Mouse (Mus musculus): ENCODE results near the gene Uqcrc2. TPM values are rescaled to one million over a fixed set of nuclear protein-coding genes. Genes with fewer than 3 reads are reported as not detected.

Uqcrc2 gene
- polyA plus RNA-seq, 1 experiment from 2014 or later = 222 TPM

DNA sequence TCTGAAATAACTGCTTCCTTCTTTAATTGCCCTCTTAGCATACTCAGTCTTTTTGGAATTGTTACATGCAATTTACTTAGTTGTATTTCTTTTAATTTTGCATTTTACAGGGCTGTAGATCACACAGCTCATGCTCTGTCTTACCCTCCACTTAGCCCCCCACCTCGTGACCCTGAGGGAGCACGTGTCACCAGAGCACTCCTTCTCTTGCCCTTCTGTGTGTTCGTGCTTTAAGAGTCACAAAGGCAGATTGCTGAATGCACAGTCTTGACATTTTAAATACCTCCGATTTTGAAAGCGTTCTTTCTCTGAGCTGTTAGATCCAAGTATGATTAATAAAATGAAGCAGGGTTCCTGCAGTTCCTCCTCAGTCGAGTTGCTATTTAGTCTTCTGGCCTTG is 60.2 kb downstream of the Uqcrc2 start:
- no peaks in the 10 kb centered on the region for H3K27me3 ChIP-seq
- H3K4me3 ChIP-seq = no peak overlapping the region
- H3K36me3 ChIP-seq = 0 out of 2 replicates have a peak, but pooled peaks cover 5% of the 10 kb centered on the region
- H3K4me1 ChIP-seq (replicated peaks) = peaks cover 4% of the 10 kb centered on the region; the same call in 1 of the 2 replicates
- no peaks in the 10 kb centered on the region for H3K9me3 ChIP-seq
- no peak for ATAC-seq (ENCODE audit: low FRiP score, low read depth)
- no peak overlapping the region for H3K9ac ChIP-seq
- no peak overlapping the region for H3K4me2 ChIP-seq
- 17% methylated on average over 6 of the region's 6 CpGs for WGBS
- H3K27ac ChIP-seq (replicated peaks) = no peak overlapping the region

DNA sequence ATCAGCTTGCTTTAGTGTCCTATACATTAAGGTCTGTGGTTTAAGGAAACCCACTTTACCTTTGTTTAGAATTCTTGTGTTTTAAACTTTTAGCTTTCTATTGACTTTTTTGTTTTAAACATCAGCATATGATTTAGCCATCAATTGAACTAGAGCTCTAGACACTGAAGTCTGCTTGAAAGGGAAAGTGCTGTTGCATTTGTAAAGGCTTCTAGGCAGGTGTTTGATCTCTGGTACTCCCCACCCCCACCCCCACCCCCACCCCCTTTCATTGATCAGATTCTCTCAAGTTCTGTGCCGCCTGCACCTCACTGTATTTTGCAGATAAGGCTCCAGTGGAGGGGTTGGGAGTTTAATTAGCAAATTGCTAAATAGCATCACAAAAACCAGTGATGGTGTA is 60.7 kb downstream of the Uqcrc2 start:
- ATAC-seq (ENCODE audit: low FRiP score, low read depth) = no peak
- H3K4me1 ChIP-seq (replicated peaks) = peaks cover 4% of the 10 kb centered on the region; the same call in 1 of the 2 replicates
- H3K27ac ChIP-seq (replicated peaks) = no peak overlapping the region
- 57% methylated on average over 1 of the region's 1 CpGs for WGBS
- 0 out of 2 replicates have a peak, but pooled peaks cover 5% of the 10 kb centered on the region for H3K36me3 ChIP-seq
- H3K9me3 ChIP-seq = no peaks in the 10 kb centered on the region
- H3K27me3 ChIP-seq = no peaks in the 10 kb centered on the region
- H3K9ac ChIP-seq = no peak overlapping the region
- no peak overlapping the region for H3K4me2 ChIP-seq
- no peak overlapping the region for H3K4me3 ChIP-seq

DNA sequence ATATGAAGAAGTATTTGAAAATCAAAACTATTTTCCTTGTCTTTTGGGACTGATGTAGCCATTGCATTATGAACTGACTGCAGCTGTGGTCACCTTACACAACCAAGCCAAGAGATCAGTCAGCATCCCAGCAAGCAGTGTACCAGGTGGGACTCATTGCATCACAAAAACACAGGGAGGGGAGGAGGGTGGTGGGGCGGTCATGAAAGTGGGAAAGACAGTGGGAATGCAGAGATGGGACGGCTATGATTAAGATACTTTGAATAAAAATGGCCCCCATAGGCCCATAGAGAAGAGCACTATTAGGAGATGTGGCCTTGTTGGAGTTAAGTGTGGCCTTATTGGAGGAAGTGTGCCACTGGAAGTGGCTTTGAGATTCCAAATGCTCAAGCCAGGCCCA is 61.4 kb downstream of the Uqcrc2 start:
- Histone ChIP-seq H3K27me3 (no peaks in the 10 kb centered on the region), H3K27ac (replicated peaks) (no peak overlapping the region), H3K9ac (no peak overlapping the region), H3K9me3 (no peaks in the 10 kb centered on the region), H3K4me1 (replicated peaks) (peaks cover 4% of the 10 kb centered on the region; the same call in 1 of the 2 replicates), H3K36me3 (0 out of 2 replicates have a peak, but pooled peaks cover 3% of the 10 kb centered on the region), H3K4me2 (no peak overlapping the region), H3K4me3 (no peak overlapping the region)
- 89% methylated on average over 2 of the region's 2 CpGs for WGBS
- no peak for ATAC-seq (ENCODE audit: low FRiP score, low read depth)

DNA sequence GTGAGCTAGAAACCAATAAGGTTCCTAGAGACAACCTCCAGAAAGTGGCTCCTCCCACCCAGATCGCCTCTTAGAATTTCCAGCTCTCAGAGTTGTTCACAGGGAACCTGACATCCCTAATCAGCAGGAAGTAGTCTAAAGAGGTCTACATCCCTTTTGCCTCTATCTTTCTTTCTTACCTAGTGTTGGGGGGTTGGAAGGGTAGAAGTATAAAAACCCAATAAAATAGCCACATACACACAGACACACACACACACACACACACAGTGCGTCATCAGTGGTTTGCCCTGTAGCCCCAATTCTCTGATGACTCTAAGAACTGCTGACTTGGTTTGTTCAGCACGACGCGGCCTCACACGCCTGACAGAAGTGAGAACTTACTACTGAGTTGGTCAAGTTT is 64.6 kb downstream of the Uqcrc2 start:
- no peak for ATAC-seq (ENCODE audit: low FRiP score, low read depth)
- Histone ChIP-seq H3K4me3 (no peak overlapping the region), H3K36me3 (no peaks in the 10 kb centered on the region), H3K27me3 (no peaks in the 10 kb centered on the region), H3K4me2 (no peak overlapping the region), H3K9ac (no peak overlapping the region), H3K4me1 (replicated peaks) (peaks cover 4% of the 10 kb centered on the region; the same call in 1 of the 2 replicates), H3K27ac (replicated peaks) (no peak overlapping the region), H3K9me3 (no peaks in the 10 kb centered on the region)
- WGBS = 91% methylated on average over 6 of the region's 6 CpGs

DNA sequence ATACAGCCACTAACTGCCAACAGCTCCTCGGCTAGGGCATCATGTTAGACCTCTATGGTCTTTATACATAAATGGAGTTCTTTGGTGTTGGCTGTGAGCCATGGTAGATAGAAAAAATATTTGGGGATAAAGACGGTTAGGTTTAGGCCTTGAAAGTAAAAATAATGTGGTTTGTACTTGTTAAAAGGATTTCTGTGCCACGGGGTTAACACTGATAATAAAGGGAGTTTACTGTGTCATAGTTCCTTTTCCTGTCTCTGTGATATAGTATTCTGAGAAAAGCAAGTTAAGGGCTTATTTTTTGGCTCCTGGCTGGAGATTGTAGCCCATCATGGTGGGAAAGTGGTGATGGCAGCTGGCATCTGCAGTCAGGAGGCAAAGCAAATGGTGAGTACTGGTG is 68.9 kb downstream of the Uqcrc2 start:
- Histone ChIP-seq H3K27ac (replicated peaks) (no peak overlapping the region), H3K27me3 (no peaks in the 10 kb centered on the region), H3K9me3 (no peaks in the 10 kb centered on the region), H3K9ac (no peak overlapping the region), H3K4me2 (no peak overlapping the region), H3K36me3 (no peaks in the 10 kb centered on the region), H3K4me1 (replicated peaks) (no peaks in the 10 kb centered on the region), H3K4me3 (no peak overlapping the region)
- ATAC-seq (ENCODE audit: low FRiP score, low read depth) = no peak
- 89% methylated on average over 3 of the region's 3 CpGs for WGBS

Other genes starting within 250 kb of the Uqcrc2 start
- gene Abca16, start 225.5 kb upstream of the Uqcrc2 start, polyA plus RNA-seq (2015; fragmentation: Nextera tagmentation; extraction: Ambion mirVana) = not detected in 2 replicates
- 0.36 and 0.39 TPM in 2 replicates for gene Pdzd9, start 35.2 kb downstream of the Uqcrc2 start, polyA plus RNA-seq (2015; fragmentation: Nextera tagmentation; extraction: Ambion mirVana)
- gene Mosmo, start 42.4 kb downstream of the Uqcrc2 start, polyA plus RNA-seq (2015; fragmentation: Nextera tagmentation; extraction: Ambion mirVana) = 12.0 and 12.7 TPM in 2 replicates
- gene Vwa3a, start 104.1 kb downstream of the Uqcrc2 start, polyA plus RNA-seq (2015; fragmentation: Nextera tagmentation; extraction: Ambion mirVana) = 1.8 and 2.2 TPM in 2 replicates
- gene Gm5737, start 177.2 kb downstream of the Uqcrc2 start, polyA plus RNA-seq (2015; fragmentation: Nextera tagmentation; extraction: Ambion mirVana) = 0.12 TPM in 1 of 2 replicates, not detected in the other
- gene Eef2k, start 207.7 kb downstream of the Uqcrc2 start, polyA plus RNA-seq (2015; fragmentation: Nextera tagmentation; extraction: Ambion mirVana) = 32.5 and 34.3 TPM in 2 replicates

Measured in hindbrain, embryonic 15.5 days (tissue).